Mouse (Mus musculus): ENCODE measurements at regions not wholly inside any gene's neighbourhood (a gene's known extent, or its start where the extent isn't known, plus 50 kb on each side); places are given as distances from the start of the nearest gene placed in this dataset.
"Not testable (repeated sequence)": the region's sequence is repeated elsewhere in the genome, so short reads cannot be mapped to it uniquely, and the experiment has no call there.

- intact Hi-C loops (cut with DNase I): loop anchor here (2.0 to 5.0 kb wide), 3 partner anchors 51 to 233 kb away; partner anchors contain the start of gene Elmo1
- H3K27ac ChIP-seq: no peak overlapping the region
- no peak overlapping the region for H3K4me3 ChIP-seq
- DNase-seq (ENCODE audit: extremely low spot score in 1 of 2, low spot score in 2 of 2): no peak
- TF ChIP-seq CTCF (IDR thresholded peaks at IDR 0.05): no peak
These were observed 50.8 kb upstream of the Elmo1 start for GRCm38 (mm10) chr13:20039590-20039989.

- DNase-seq (ENCODE audit: extremely low spot score in 1 of 2, low spot score in 2 of 2): peak; percentile 26 to 33
- H3K27ac ChIP-seq: no peak overlapping the region
- TF ChIP-seq CTCF (IDR thresholded peaks at IDR 0.05): peak; percentile 87
- intact Hi-C loops (cut with DNase I): loop anchor here (2.0 to 5.0 kb wide), 3 partner anchors 52 to 234 kb away; partner anchors contain the start of gene Elmo1
- H3K4me3 ChIP-seq: no peak overlapping the region
These were observed 51.9 kb upstream of the Elmo1 start for GRCm38 (mm10) chr13:20038463-20038862.

- DNase-seq (ENCODE audit: extremely low spot score in 1 of 2, low spot score in 2 of 2): no peak
These were observed 53.0 kb upstream of the Elmo1 start for GRCm38 (mm10) chr13:20037436-20037835.

DNA sequence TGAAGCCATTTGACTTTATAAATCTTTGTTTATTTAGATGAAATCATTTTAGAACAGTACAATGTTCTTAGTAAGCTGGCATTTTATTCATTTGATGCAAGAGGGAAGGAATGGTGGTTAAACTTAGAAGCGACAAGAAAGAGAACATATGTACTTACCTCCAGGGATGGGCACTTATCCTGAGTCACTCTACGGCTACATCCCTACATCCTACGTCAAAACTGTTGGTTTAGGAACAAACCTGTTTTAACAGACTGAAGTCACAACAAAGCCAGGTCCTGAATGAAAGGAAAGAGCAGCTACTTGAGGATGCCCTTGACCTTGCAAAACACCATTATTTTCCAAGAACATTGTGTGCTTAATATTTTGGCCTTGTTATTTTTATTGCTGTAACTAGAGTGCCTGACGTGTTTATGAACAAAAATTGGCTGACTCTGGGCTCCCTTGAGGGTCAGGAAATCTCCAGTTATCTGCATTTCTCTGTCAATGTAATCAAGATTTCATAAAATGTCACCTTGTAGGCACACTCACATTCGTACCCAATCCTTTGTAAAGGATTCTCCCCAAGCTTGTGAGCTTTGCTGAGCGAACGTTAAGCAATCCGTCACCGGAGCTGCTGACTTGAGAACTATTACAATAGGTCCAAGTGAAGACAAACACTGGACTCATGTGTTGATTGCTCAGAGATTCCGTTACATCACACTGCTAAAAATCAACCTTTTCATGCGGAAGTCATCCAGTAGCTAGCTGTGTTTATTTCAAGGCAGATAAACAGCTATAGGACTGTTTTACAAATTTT lies 56.3 kb upstream of the Elmo1 start:
- DNase-seq (ENCODE audit: extremely low spot score in 1 of 2, low spot score in 2 of 2): no peak
- Histone ChIP-seq H3K27ac (no peak overlapping the region), H3K4me3 (no peak overlapping the region)
- intact Hi-C loops (cut with DNase I): no loop called here
- no peak for TF ChIP-seq CTCF (IDR thresholded peaks at IDR 0.05)

More at GRCm38 (mm10) chr13:20037436-20037835, 53.0 kb upstream of the Elmo1 start:
- H3K27ac ChIP-seq: no peak overlapping the region
- intact Hi-C loops (cut with DNase I): loop anchor here (5.0 kb wide), 1 partner anchor 145 kb away; no protein-coding TSS in a partner anchor
- TF ChIP-seq CTCF (IDR thresholded peaks at IDR 0.05): no peak
- H3K4me3 ChIP-seq: no peak overlapping the region

DNA sequence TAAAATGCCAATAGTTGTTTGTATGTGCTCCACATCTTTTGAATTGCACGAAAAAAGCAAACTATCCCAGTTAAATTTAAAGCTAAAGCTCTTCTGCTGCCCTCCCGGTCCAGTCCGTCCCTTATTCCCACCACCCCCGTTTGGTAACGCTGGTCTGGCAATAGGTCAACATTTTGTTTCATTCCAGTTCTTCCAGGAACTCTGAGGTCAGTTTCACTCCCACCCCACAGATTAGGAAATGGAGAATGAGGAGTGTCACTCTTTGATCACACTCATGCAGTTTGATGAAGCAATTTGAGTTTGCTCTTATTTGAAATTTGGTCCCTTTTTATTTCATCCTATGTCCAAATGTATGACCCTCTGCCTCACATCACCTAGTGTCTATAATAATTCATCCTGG lies 58.7 kb upstream of the Elmo1 start:
- intact Hi-C loops (cut with DNase I): no loop called here
- DNase-seq (ENCODE audit: extremely low spot score in 1 of 2, low spot score in 2 of 2): no peak
- TF ChIP-seq CTCF (IDR thresholded peaks at IDR 0.05): no peak
- Histone ChIP-seq H3K4me3 (no peak overlapping the region), H3K27ac (no peak overlapping the region)

DNA sequence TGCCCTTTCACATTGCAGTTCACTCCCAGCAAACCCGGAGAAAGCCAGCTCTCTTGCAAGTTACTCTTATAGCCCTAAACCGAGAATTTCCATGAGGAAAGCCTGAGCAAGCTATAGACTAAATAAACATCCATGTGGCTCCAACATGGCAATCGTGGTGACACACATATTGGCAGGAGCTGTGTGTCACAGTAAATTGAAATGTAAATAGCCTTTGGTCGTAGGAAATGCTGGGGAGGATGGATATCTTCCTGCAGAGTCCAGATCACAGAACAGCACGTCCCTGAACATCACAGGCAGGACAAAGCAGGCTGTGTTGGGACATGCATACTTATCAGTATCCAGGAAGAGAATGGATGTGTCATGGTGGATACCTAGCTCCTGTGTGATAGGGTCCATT lies 59.3 kb upstream of the Elmo1 start:
- no peak for TF ChIP-seq CTCF (IDR thresholded peaks at IDR 0.05)
- DNase-seq (ENCODE audit: extremely low spot score in 1 of 2, low spot score in 2 of 2): no peak
- Histone ChIP-seq H3K4me3 (no peak overlapping the region), H3K27ac (no peak overlapping the region)
- intact Hi-C loops (cut with DNase I): no loop called here

DNA sequence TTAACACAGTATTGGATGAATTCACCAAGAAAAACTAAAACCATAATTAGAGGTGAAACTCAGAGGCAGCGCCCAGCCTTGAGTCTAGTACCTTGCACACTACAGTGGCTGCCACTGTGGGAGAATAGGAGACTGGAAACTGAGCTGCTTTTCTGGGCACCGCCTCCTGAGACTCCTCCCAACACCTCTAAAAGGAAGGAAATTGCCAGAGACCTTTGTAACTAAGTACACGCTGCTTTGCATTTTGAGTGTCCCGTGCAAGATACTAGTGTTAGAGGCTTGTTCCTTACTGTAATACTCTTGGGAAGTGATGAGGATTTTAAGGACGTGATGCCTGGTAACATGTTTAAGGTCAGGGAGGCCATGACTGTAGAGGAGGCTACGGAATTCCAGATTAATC lies 63.8 kb upstream of the Elmo1 start:
- no peak for TF ChIP-seq CTCF (IDR thresholded peaks at IDR 0.05)
- Histone ChIP-seq H3K27ac (no peak overlapping the region), H3K4me3 (no peak overlapping the region)
- DNase-seq (ENCODE audit: extremely low spot score in 1 of 2, low spot score in 2 of 2): no peak
- intact Hi-C loops (cut with DNase I): no loop called here

- DNase-seq (ENCODE audit: extremely low spot score in 1 of 2, low spot score in 2 of 2); intact Hi-C loops (cut with DNase I); H3K27ac ChIP-seq; H3K4me3 ChIP-seq: not testable (repeated sequence)
These were observed 73.9 kb upstream of the Elmo1 start for GRCm38 (mm10) chr13:20016454-20016853.

DNA sequence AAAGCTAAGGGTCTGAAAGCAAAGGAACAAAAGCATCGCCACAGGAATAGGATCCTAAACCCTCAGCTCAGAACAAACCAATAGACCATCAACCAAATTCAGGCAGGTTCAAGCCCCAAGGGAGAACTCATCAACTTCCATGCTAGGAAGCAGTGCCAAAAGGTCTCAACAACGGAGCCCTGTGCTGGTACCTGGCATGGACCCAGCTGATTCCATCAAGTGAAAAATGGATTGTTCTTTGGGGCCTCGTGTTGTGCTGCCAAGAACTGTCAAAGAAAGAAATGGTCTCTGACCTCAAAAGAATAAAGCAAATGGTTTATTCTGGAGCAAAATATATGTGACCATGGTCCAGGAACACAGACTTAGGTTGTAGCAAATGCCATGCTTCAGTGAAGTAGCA lies 77.8 kb upstream of the Elmo1 start:
- no peak for TF ChIP-seq CTCF (IDR thresholded peaks at IDR 0.05)
- Histone ChIP-seq H3K27ac (no peak overlapping the region), H3K4me3 (no peak overlapping the region)
- intact Hi-C loops (cut with DNase I): no loop called here
- no peak for DNase-seq (ENCODE audit: extremely low spot score in 1 of 2, low spot score in 2 of 2)

- intact Hi-C loops (cut with DNase I): no loop called here
- no peak for DNase-seq (ENCODE audit: extremely low spot score in 1 of 2, low spot score in 2 of 2)
- Histone ChIP-seq H3K27ac (no peak overlapping the region), H3K4me3 (no peak overlapping the region)
- TF ChIP-seq CTCF (IDR thresholded peaks at IDR 0.05): no peak
These were observed 81.2 kb upstream of the Elmo1 start for GRCm38 (mm10) chr13:20009164-20009563.

GRCm38 (mm10) chr13:20007561-20007960 lies 82.8 kb upstream of the Elmo1 start:
- no peak for TF ChIP-seq CTCF (IDR thresholded peaks at IDR 0.05)
- Histone ChIP-seq H3K27ac (no peak overlapping the region), H3K4me3 (no peak overlapping the region)
- intact Hi-C loops (cut with DNase I): no loop called here
- DNase-seq (ENCODE audit: extremely low spot score in 1 of 2, low spot score in 2 of 2): no peak

GRCm38 (mm10) chr13:19997606-19998005 lies 92.8 kb upstream of the Elmo1 start:
- H3K27ac ChIP-seq: no peak overlapping the region
- intact Hi-C loops (cut with DNase I): no loop called here
- DNase-seq (ENCODE audit: extremely low spot score in 1 of 2, low spot score in 2 of 2): no peak
- H3K4me3 ChIP-seq: no peak overlapping the region
- no peak for TF ChIP-seq CTCF (IDR thresholded peaks at IDR 0.05)

DNA sequence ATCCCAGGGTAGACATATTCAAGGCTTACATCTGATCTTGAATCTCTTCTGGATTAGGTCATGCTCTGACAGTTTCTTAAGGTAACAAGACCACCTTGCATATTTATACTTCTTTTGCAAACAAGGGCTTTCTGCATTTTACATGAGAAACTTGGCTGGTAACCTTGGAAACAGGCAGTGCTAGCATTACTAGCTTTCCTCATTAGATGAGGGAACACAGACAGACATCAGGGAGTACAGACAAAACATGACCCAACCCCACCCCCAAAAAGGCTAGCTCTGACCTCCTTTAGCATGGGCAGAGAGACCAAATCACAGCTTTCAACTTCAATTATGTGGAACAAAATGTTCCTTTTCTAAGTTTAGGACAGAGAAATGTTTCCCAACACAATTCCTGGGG lies 114.8 kb upstream of the Elmo1 start:
- Histone ChIP-seq H3K27ac (no peak overlapping the region), H3K4me3 (no peak overlapping the region)
- DNase-seq (ENCODE audit: extremely low spot score in 1 of 2, low spot score in 2 of 2): no peak
- TF ChIP-seq CTCF (IDR thresholded peaks at IDR 0.05): no peak
- intact Hi-C loops (cut with DNase I): no loop called here
